Mouse (Mus musculus): ENCODE data around the gene Garem2.

- no peak for TF ChIP-seq CTCF (IDR thresholded peaks at IDR 0.05; ENCODE audit: insufficient read depth, low read length)
- TF ChIP-seq POLR2A (IDR thresholded peaks at IDR 0.05; ENCODE audit: borderline replicate concordance, extremely low read depth, low read depth, low read length) = no peak
These were observed 57.4 kb downstream of the Garem2 start for GRCm38 (mm10) chr5:30162339-30162738.
